Mouse (Mus musculus) thymus, postnatal 0 days (tissue): ENCODE data around the gene Olfr183. TPM values are rescaled to one million over a fixed set of nuclear protein-coding genes. Genes with fewer than 3 reads are reported as not detected.
"Not testable (repeated sequence)": the region's sequence is repeated elsewhere in the genome, so short reads cannot be mapped to it uniquely, and the experiment has no call there.

Source experiments
- DNase-seq: peaks from one replicate; pipeline ENCODE4 v3.0.0-alpha.2; 2015; ENCODE audit warnings: low spot score
- polyA plus RNA-seq: library from polyadenylated mRNA; unstranded; fragments of >200 nt; fragmentation: Nextera tagmentation; extraction: Ambion mirVana; gene quantifications from 2 replicates; pipeline ENCODE4 v1.2.1, GENCODE M21; 2015

Olfr183 gene
- polyA plus RNA-seq = not detected in 2 replicates

DNA sequence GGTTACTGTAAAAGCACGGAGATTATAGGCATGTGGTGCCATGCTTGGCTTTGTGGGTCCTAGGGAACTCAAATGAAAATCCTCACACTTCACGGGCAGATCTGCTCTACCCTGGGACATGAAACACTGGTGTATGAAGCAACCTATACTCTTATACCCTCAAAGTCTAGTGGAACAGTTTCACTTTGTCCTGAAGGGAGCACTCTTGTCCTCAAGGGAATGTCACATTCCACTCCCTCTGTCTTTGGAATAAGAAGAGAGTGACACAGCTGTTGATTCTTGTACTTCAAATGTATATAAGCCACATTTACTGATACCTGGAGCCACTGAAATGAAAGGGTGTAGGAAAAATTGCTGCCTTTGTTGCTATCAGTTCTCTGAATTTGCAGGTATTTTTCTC is at the start of gene Olfr183:
TSS of gene Olfr183 (plus strand) at position 301 of the 400 bp plus-strand sequence.
- DNase-seq = no peak

DNA sequence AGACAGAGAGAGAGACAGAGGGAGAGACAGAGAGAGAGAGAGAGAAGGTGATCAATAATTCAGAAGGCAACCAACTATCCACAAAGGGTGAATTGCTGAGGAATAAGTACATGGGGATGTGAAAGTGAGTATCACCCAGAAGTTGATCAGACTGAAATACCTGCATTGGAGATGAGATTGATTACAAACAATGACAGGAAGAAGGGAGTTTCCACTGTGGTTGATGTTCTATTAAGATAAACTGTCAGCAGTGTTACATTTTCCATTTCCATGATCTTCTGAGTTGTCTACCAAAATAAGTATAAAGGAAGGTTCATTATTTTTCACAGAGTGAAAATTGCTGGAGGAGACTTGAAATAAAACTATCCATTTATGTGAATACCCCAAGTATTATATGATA is 12.0 kb downstream of the Olfr183 start:
- DNase-seq = no peak

- no peak for DNase-seq
Observed at GRCm38 (mm10) chr16:59013357-59014018, 18.3 kb downstream of the Olfr183 start.

DNA sequence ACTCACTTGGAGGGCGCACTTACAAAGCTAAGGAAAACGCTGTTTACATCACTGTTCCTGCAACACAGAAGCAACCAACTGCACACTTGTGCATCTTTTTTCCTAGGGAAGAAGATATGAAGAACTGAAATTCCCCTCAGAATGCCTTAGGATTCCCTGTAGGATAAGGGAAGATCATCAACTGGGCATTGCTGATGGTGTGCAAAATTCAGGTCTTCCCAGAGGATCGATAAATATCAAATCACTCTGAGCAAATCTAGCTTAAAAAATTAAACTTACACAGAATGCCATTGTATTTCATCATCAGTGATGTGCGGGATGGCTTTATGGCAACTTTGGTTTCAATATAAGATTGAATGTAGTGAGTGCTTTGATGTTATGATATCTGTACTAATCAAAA is 35.0 kb downstream of the Olfr183 start, which contains the start of gene Olfr186:
TSS of gene Olfr186 (minus strand) at position 101 of the 400 bp plus-strand sequence.
- no peak for DNase-seq

DNA sequence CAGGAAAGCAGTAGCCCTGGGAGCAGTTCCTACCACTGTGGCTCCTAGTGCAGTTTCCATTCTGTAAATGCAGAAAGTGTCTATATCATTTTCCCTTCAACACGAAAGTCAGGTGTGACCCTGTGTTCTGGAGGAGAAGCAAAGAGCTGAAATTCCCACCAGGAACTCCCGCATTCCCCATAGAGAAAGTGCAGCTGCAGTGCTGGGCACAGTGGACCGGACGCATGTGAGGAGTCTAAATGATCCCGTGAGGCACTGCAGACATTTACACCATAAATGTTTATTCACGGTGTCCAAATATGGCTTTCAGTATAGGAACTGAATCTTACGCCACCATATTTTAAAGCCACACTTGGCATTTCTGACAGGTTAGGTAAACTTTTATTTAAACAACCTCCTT is 44.6 kb downstream of the Olfr183 start, which contains the start of gene Olfr187:
TSS of gene Olfr187 (minus strand) at position 58 of the 400 bp plus-strand sequence.
- DNase-seq = no peak

DNA sequence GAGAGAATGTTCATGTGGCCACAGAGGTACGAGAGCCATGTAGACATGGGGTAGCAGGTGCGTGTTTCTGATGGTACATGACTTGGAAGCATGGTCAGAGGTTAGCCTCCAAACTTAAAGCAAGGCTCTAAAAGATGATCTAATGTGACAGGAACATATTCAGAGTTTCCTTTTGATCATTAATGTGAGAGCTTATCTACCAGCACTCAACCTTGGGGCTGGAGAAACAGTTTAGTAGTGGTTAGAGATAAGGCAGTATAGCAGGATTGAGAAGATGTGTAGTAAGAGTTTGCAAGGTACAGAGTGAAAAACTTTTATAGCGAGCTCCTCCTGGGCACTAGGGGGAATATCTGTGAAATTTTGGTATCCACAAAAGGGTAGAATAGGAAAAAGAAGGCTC is 50.7 kb downstream of the Olfr183 start:
- no peak for DNase-seq

GRCm38 (mm10) chr16:59047579-59047978 is 52.4 kb downstream of the Olfr183 start:
- DNase-seq = no peak

DNA sequence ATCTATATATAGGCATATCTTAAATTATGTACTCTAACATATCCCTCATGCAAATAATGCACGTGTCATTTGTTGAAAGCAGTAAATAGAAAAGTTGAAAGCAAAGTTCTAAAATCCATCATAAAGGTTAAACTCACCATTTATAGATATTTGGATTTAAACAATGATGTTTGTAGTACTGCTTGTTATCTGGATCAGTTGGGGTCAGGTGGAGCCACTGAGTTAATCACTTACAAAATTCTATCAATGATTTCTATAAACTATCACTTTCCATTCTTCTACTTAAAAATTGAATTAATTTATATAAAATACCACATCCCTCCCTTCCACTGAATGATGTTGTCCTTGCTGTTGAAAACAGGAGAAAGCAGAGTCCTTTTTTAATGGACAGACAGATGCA is 53.7 kb downstream of the Olfr183 start:
- no peak for DNase-seq

DNA sequence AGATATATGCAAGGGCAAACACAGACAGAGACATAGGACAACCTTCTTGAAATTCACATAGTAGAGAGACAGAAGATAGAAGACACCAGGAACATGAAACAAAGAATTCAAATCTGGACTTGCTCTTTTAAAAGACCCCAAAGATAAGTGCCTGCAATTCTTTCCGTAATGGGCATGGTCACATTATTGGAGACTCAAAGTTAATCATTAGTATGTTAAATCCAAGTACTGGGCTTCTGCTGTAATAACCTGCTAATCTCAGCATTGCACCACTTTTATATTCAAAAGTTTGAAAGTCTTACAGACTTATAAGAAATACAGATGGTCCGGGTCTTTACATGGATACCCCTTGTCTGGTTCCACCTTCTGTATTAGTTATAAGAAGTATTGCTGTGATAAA is 54.1 kb downstream of the Olfr183 start:
- DNase-seq = not testable (repeated sequence)

Other genes starting within 250 kb of the Olfr183 start
- gene Olfr172, start 232.2 kb upstream of the Olfr183 start, polyA plus RNA-seq = not detected in 2 replicates
- not detected in 2 replicates for gene Olfr173, start 195.1 kb upstream of the Olfr183 start, polyA plus RNA-seq
- gene Olfr175-ps1, start 168.6 kb upstream of the Olfr183 start, polyA plus RNA-seq = not detected in 2 replicates
- gene Olfr177, start 120.6 kb upstream of the Olfr183 start, polyA plus RNA-seq = not detected in 2 replicates
- gene Olfr178, start 103.3 kb upstream of the Olfr183 start, polyA plus RNA-seq = not detected in 2 replicates
- not detected in 2 replicates for gene Olfr181, start 66.6 kb upstream of the Olfr183 start, polyA plus RNA-seq
- not detected in 2 replicates for gene Olfr180, start 66.0 kb upstream of the Olfr183 start, polyA plus RNA-seq
- not detected in 2 replicates for gene Olfr186, start 34.9 kb downstream of the Olfr183 start, polyA plus RNA-seq
- not detected in 2 replicates for gene Olfr187, start 44.4 kb downstream of the Olfr183 start, polyA plus RNA-seq
- gene Olfr190, start 82.6 kb downstream of the Olfr183 start, polyA plus RNA-seq = not detected in 2 replicates
- gene Olfr191, start 94.5 kb downstream of the Olfr183 start, polyA plus RNA-seq = not detected in 2 replicates
- not detected in 2 replicates for gene Olfr193, start 116.5 kb downstream of the Olfr183 start, polyA plus RNA-seq
- gene Olfr194, start 125.7 kb downstream of the Olfr183 start, polyA plus RNA-seq = not detected in 2 replicates
- gene Olfr195, start 151.7 kb downstream of the Olfr183 start, polyA plus RNA-seq = not detected in 2 replicates
- gene Olfr196, start 175.1 kb downstream of the Olfr183 start, polyA plus RNA-seq = not detected in 2 replicates
- gene Olfr198, start 208.2 kb downstream of the Olfr183 start, polyA plus RNA-seq = not detected in 2 replicates
- gene Olfr199, start 224.4 kb downstream of the Olfr183 start, polyA plus RNA-seq = not detected in 2 replicates